In genomic region chr8:84831490-84831889, GRCm38 (mm10) we compare ENCODE assay signal across 8 mouse cellular contexts. TPM values are rescaled to one million over a fixed set of nuclear protein-coding genes. Genes with fewer than 3 reads are reported as not detected.
A peak's percentile ranks its signal among the peaks of the same experiment; 100 is the strongest.
DNase-seq lines count a peak whose midpoint lies in the region; ATAC-seq lines count a peak whose summit lies in the region.

TSS of gene Gadd45gip1 (plus strand) at chr8:84831522.

- DNase-seq in B cell, adult 2 months, result peak; percentile 83 to 86
- DNase-seq in MN1 (ENCODE audit: low spot score), result peak; percentile 92
- DNase-seq in left cerebral cortex, adult 8-10 months (ENCODE audit: low spot score in 2 of 2), result no peak
- no peak for DNase-seq in urinary bladder, postnatal 36 days (ENCODE audit: low spot score in 2 of 2)

- no peaks in the 10 kb centered on the region for H3K9me3 ChIP-seq in embryonic facial prominence, embryonic 15.5 days (replicated peaks)
- H3K9me3 ChIP-seq in heart, embryonic 13.5 days, result no peaks in the 10 kb centered on the region
- H3K9me3 ChIP-seq in stomach, embryonic 14.5 days (ENCODE audit: control insufficient read depth, low read depth, low read length), result no peaks in the 10 kb centered on the region

- peaks cover 28% of the 10 kb centered on the region for H3K36me3 ChIP-seq in embryonic facial prominence, embryonic 15.5 days
- H3K36me3 ChIP-seq in heart, embryonic 13.5 days, result peaks cover 31% of the 10 kb centered on the region
- H3K36me3 ChIP-seq in stomach, embryonic 14.5 days (ENCODE audit: control insufficient read depth, insufficient read depth, low read length), result peaks cover 27% of the 10 kb centered on the region

- no peak for ATAC-seq in embryonic facial prominence, embryonic 15.5 days (ENCODE audit: insufficient number of reproducible peaks, low FRiP score, low TSS enrichment, low read depth)
- no peak for ATAC-seq in heart, embryonic 13.5 days (ENCODE audit: extremely low read depth, insufficient number of reproducible peaks, low FRiP score, low TSS enrichment)
- ATAC-seq in megakaryocyte, adult 5-6 weeks (ENCODE audit: poor library complexity, severe bottlenecking), result peak; percentile 92
- no peak for ATAC-seq in stomach, embryonic 14.5 days (ENCODE audit: insufficient number of reproducible peaks, insufficient read depth, low FRiP score, low read depth)

- 69% methylated on average over 11 of the region's 11 CpGs for WGBS in embryonic facial prominence, embryonic 15.5 days
- 57% methylated on average over 11 of the region's 11 CpGs for WGBS in heart, embryonic 13.5 days
- WGBS in stomach, embryonic 14.5 days, result 73% methylated on average over 11 of the region's 11 CpGs

- peak within 1 kb of the TSS; percentile 100 for H3K9ac ChIP-seq in embryonic facial prominence, embryonic 15.5 days
- H3K9ac ChIP-seq in heart, embryonic 13.5 days, result peak within 1 kb of the TSS; percentile 99
- peak within 1 kb of the TSS; percentile 92 for H3K9ac ChIP-seq in stomach, embryonic 14.5 days (replicated peaks; ENCODE audit: low read depth, low read length)

- H3K4me2 ChIP-seq in embryonic facial prominence, embryonic 15.5 days (replicated peaks), result peak within 1 kb of the TSS; percentile 54
- peak within 1 kb of the TSS; percentile 76 for H3K4me2 ChIP-seq in heart, embryonic 13.5 days
- H3K4me2 ChIP-seq in stomach, embryonic 14.5 days (replicated peaks; ENCODE audit: low read depth, low read length), result peak within 1 kb of the TSS; percentile 51

- no peaks in the 10 kb centered on the region for H3K27me3 ChIP-seq in embryonic facial prominence, embryonic 15.5 days
- H3K27me3 ChIP-seq in heart, embryonic 13.5 days (replicated peaks), result no peaks in the 10 kb centered on the region
- H3K27me3 ChIP-seq in stomach, embryonic 14.5 days (ENCODE audit: control insufficient read depth, insufficient read depth, low read length), result no peaks in the 10 kb centered on the region

- peak within 1 kb of the TSS; percentile 95 for H3K4me3 ChIP-seq in embryonic facial prominence, embryonic 15.5 days (replicated peaks)
- peak within 1 kb of the TSS; percentile 99 for H3K4me3 ChIP-seq in heart, embryonic 13.5 days
- H3K4me3 ChIP-seq in stomach, embryonic 14.5 days (ENCODE audit: low read depth, low read length), result peak within 1 kb of the TSS; percentile 99

- peak within 1 kb of the TSS; percentile 97 for H3K27ac ChIP-seq in embryonic facial prominence, embryonic 15.5 days (replicated peaks)
- H3K27ac ChIP-seq in heart, embryonic 13.5 days (replicated peaks), result peak within 1 kb of the TSS; percentile 96
- peak within 1 kb of the TSS; percentile 93 for H3K27ac ChIP-seq in stomach, embryonic 14.5 days (ENCODE audit: low read length)

- peaks cover 31% of the 10 kb centered on the region for H3K4me1 ChIP-seq in embryonic facial prominence, embryonic 15.5 days
- H3K4me1 ChIP-seq in heart, embryonic 13.5 days, result peaks cover 40% of the 10 kb centered on the region
- H3K4me1 ChIP-seq in stomach, embryonic 14.5 days (ENCODE audit: control insufficient read depth, insufficient read depth, low read length), result peaks cover 21% of the 10 kb centered on the region

RNA-seq across cellular contexts. Expression of gene Gadd45gip1, which starts in this region (rescaled TPM):
- 46.5 TPM in 2 replicates for polyA plus RNA-seq in embryonic facial prominence, embryonic 15.5 days (2015; fragmentation: Nextera tagmentation; extraction: Ambion mirVana)
- 50.2 and 52.3 TPM in 2 replicates for polyA plus RNA-seq in heart, embryonic 13.5 days (2015; fragmentation: Nextera tagmentation; extraction: Ambion mirVana)
- 10 to 100 TPM; 23.3 to 28.4 (median 24.7) TPM for total RNA-seq in left cerebral cortex, adult 8-10 months (2022)
- 6.3 and 6.6 TPM in 2 replicates for total RNA-seq in megakaryocyte, adult 5-6 weeks (2015)
- total RNA-seq in megakaryocyte, adult 5-6 weeks (2017), result 13.9 and 20.5 TPM in 2 replicates
- 49.5 and 50.5 TPM in 2 replicates for polyA plus RNA-seq in stomach, embryonic 14.5 days (2014; fragmentation: Nextera tagmentation; extraction: Ambion mirVana)

Comparison
In these comparisons a context has a peak if more than half of its experiments do, and no peak if none do; other contexts are left out.
1. DNase-seq: peak in B cell, adult 2 months (2 of 2) and MN1 (single experiment); none in left cerebral cortex, adult 8-10 months (0 of 2) and urinary bladder, postnatal 36 days (0 of 2).
2. Peak in every context shown above with its lines, with median percentiles within 50 percentile points of each other: H3K27ac ChIP-seq, H3K4me2 ChIP-seq, H3K4me3 ChIP-seq and H3K9ac ChIP-seq.